Mouse (Mus musculus): ENCODE measurements around the gene Fam189a1. TPM values are rescaled to one million over a fixed set of nuclear protein-coding genes. Genes with fewer than 3 reads are reported as not detected.

The Fam189a1 gene
- polyA plus RNA-seq, 1 experiment from 2014 or later, result 12.6 TPM

DNA sequence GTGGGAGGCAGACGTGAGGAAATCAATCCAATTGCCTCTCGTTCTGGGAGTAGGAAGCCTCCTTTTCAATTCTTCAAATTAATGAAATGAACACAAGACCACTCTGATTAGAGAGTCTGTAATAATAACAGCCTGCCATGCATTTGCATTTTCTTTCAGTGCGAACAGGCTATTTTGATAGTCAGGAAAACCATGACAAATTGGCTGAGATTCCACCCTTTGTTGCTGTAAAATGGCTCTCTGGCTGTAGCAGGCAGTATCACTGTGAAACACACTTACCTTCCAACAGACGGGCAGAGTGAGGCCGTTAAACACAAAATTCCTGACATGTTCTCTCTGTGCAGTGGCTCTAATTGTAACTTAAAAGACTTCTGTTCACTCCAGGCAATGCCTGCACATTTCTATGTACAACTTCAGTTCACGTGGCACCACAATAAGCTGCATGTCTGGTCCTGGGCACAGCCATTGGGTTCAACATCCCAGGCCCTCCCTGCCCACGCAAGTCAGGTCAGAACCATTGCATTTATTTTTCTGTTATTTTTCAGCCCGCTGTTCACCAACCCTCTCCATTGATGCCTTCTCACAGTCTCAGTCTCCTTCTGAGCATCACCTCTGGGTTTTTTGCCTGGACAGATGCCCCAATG is 138.2 kb downstream of the Fam189a1 start:
- no peak overlapping the region for H3K9ac ChIP-seq
- H3K4me3 ChIP-seq, result no peak overlapping the region
- H3K4me2 ChIP-seq, result no peak overlapping the region
- no peaks in the 10 kb centered on the region for H3K27me3 ChIP-seq (replicated peaks)
- no peaks in the 10 kb centered on the region for H3K36me3 ChIP-seq (replicated peaks)
- H3K9me3 ChIP-seq, result no peaks in the 10 kb centered on the region
- peak overlapping the region; percentile 45 for H3K27ac ChIP-seq
- H3K4me1 ChIP-seq, result peaks cover 10% of the 10 kb centered on the region
- peak; percentile 72 for ATAC-seq (replicated peaks)
- 36% methylated on average over 8 of the region's 8 CpGs for WGBS

DNA sequence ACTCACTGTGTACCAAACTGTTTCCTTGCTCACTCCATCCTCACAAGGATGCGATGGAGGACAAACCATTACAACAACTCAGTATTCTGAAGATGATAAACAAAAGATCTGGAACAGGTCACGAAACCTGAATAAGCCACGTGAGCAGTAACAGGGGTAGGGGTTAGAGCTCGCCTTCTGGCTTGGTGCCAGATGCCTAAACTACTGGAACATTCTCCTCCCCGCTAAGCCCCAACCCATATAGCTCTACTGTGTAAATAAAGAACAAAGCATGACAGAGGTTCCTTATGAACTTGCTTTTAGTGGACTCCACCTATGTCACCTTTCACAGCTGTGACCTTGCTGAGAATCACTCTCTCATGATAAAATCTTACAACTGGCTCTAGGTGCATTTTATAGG is 139.0 kb downstream of the Fam189a1 start:
- H3K9ac ChIP-seq, result no peak overlapping the region
- peaks cover 10% of the 10 kb centered on the region for H3K4me1 ChIP-seq
- no peaks in the 10 kb centered on the region for H3K36me3 ChIP-seq (replicated peaks)
- no peak for ATAC-seq (replicated peaks)
- H3K4me3 ChIP-seq, result no peak overlapping the region
- 61% methylated on average over 5 of the region's 5 CpGs for WGBS
- H3K9me3 ChIP-seq, result no peaks in the 10 kb centered on the region
- no peak overlapping the region for H3K27ac ChIP-seq
- no peaks in the 10 kb centered on the region for H3K27me3 ChIP-seq (replicated peaks)
- H3K4me2 ChIP-seq, result no peak overlapping the region

DNA sequence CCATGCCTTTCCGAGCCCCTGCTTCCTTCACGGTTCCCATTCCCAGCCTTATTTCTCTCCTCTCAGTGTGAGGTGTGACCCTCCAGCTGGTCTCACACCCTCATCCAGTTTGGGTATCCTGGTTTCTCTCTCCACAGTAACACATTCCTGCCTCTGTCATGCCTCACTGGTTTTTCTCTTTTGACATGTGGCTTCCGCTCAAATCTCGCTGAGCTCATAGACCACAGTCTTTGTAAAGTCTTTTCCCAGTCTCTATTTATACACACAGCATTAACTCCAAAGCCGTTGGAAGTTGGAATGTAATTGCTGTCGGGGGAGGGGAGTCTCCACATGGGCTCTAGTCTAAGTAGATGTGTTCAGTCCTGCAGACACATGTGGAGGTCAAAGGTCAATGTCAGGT is 145.2 kb downstream of the Fam189a1 start:
- H3K4me3 ChIP-seq, result no peak overlapping the region
- no peak for ATAC-seq (replicated peaks)
- 29% methylated on average over 6 of the region's 6 CpGs for whole genome bisulfite sequencing
- no peak overlapping the region for H3K27ac ChIP-seq
- H3K4me1 ChIP-seq, result peaks cover 7% of the 10 kb centered on the region; the same call in 1 of the 2 replicates
- H3K9me3 ChIP-seq, result no peaks in the 10 kb centered on the region
- H3K27me3 ChIP-seq (replicated peaks), result no peaks in the 10 kb centered on the region
- no peaks in the 10 kb centered on the region for H3K36me3 ChIP-seq (replicated peaks)
- no peak overlapping the region for H3K4me2 ChIP-seq
- H3K9ac ChIP-seq, result no peak overlapping the region

- Histone ChIP-seq H3K4me1 (peaks cover 7% of the 10 kb centered on the region; the same call in 1 of the 2 replicates), H3K36me3 (replicated peaks) (no peaks in the 10 kb centered on the region), H3K27me3 (replicated peaks) (no peaks in the 10 kb centered on the region), H3K9ac (no peak overlapping the region), H3K4me2 (no peak overlapping the region), H3K27ac (no peak overlapping the region), H3K9me3 (no peaks in the 10 kb centered on the region), H3K4me3 (no peak overlapping the region)
- 34% methylated on average over 6 of the region's 6 CpGs for WGBS
- no peak for ATAC-seq (replicated peaks)
These were observed 146.1 kb downstream of the Fam189a1 start for GRCm38 (mm10) chr7:65010275-65010674.

- no peak overlapping the region for H3K9ac ChIP-seq
- WGBS, result 53% methylated on average over 2 of the region's 2 CpGs
- H3K4me1 ChIP-seq, result 0 out of 2 replicates have a peak, but pooled peaks cover 3% of the 10 kb centered on the region
These were observed 150.6 kb downstream of the Fam189a1 start for GRCm38 (mm10) chr7:65005731-65006130.

GRCm38 (mm10) chr7:64999718-65000214 is 156.6 kb downstream of the Fam189a1 start:
- Histone ChIP-seq H3K9me3 (no peaks in the 10 kb centered on the region), H3K4me3 (no peak overlapping the region), H3K4me1 (peaks cover 2% of the 10 kb centered on the region; the same call in 1 of the 2 replicates), H3K4me2 (no peak overlapping the region), H3K27ac (no peak overlapping the region), H3K36me3 (replicated peaks) (no peaks in the 10 kb centered on the region), H3K9ac (no peak overlapping the region), H3K27me3 (replicated peaks) (no peaks in the 10 kb centered on the region)
- WGBS, result 33% methylated on average over 4 of the region's 4 CpGs
- peak; percentile 79 for ATAC-seq (replicated peaks)

More at GRCm38 (mm10) chr7:65005731-65006130, 150.6 kb downstream of the Fam189a1 start:
- no peak overlapping the region for H3K4me2 ChIP-seq
- H3K27ac ChIP-seq, result no peak overlapping the region
- ATAC-seq (replicated peaks), result no peak
- no peaks in the 10 kb centered on the region for H3K27me3 ChIP-seq (replicated peaks)
- no peaks in the 10 kb centered on the region for H3K9me3 ChIP-seq
- H3K4me3 ChIP-seq, result no peak overlapping the region
- no peaks in the 10 kb centered on the region for H3K36me3 ChIP-seq (replicated peaks)

DNA sequence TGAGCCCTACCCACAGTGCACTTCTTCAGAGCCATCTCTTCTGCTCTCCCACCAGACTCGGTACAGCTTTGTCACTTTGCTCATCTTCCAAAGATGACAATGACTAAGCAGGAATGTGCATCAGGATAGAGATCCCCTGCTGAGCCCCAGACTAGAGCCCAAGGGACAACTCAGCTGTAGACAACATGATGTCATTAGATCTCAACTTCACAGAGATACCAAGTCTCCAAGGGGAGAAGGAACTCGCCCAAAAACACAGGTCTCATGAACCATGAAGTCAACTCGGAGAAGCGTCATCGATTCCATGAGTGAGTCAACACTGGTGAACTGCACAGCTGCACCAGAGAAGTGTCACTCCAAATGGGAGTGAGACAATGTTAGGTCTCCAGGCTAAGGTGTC is 158.6 kb downstream of the Fam189a1 start:
- H3K27me3 ChIP-seq (replicated peaks), result no peaks in the 10 kb centered on the region
- peaks cover 2% of the 10 kb centered on the region; the same call in 1 of the 2 replicates for H3K4me1 ChIP-seq
- no peak overlapping the region for H3K9ac ChIP-seq
- ATAC-seq (replicated peaks), result no peak
- WGBS, result 90% methylated on average over 5 of the region's 5 CpGs
- no peak overlapping the region for H3K4me2 ChIP-seq
- H3K36me3 ChIP-seq (replicated peaks), result no peaks in the 10 kb centered on the region
- H3K9me3 ChIP-seq, result no peaks in the 10 kb centered on the region
- no peak overlapping the region for H3K4me3 ChIP-seq
- no peak overlapping the region for H3K27ac ChIP-seq

- Histone ChIP-seq H3K27ac (no peak overlapping the region), H3K4me1 (peaks cover 2% of the 10 kb centered on the region; the same call in 1 of the 2 replicates), H3K9me3 (no peaks in the 10 kb centered on the region), H3K4me2 (no peak overlapping the region), H3K36me3 (replicated peaks) (no peaks in the 10 kb centered on the region), H3K4me3 (no peak overlapping the region), H3K9ac (no peak overlapping the region), H3K27me3 (replicated peaks) (no peaks in the 10 kb centered on the region)
- no peak for ATAC-seq (replicated peaks)
- WGBS, result 49% methylated on average over 8 of the region's 8 CpGs
These were observed 160.4 kb downstream of the Fam189a1 start for GRCm38 (mm10) chr7:64995946-64996444.

GRCm38 (mm10) chr7:64989406-64989805 is 167.0 kb downstream of the Fam189a1 start:
- Histone ChIP-seq H3K36me3 (replicated peaks) (no peaks in the 10 kb centered on the region), H3K9ac (no peak overlapping the region), H3K4me1 (no peaks in the 10 kb centered on the region), H3K9me3 (no peaks in the 10 kb centered on the region), H3K4me2 (no peak overlapping the region), H3K27me3 (replicated peaks) (no peaks in the 10 kb centered on the region), H3K4me3 (no peak overlapping the region), H3K27ac (no peak overlapping the region)
- no peak for ATAC-seq (replicated peaks)
- 79% methylated on average over 4 of the region's 4 CpGs for WGBS

DNA sequence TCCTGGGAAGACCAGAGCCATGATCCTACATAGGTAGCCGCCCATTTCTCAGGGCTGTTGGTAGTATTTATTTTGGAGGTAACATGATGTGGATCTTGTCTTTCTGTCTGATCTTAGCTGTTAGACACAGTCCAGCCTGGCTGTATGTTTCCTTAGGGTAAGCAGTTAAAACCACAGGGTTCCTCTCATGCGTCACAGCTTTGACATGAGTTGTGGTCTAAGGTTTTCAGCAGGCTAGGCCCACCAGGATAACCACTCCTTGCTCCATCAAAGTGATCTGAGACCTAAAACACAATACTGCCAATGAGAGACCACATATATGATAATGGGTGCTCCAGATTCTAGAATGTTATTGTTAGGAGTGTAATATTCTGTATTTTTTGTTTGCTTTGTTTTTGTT is 168.4 kb downstream of the Fam189a1 start:
- WGBS, result 95% methylated on average over 2 of the region's 2 CpGs
- no peak overlapping the region for H3K9ac ChIP-seq
- H3K36me3 ChIP-seq (replicated peaks), result no peaks in the 10 kb centered on the region
- H3K27me3 ChIP-seq (replicated peaks), result no peaks in the 10 kb centered on the region
- H3K9me3 ChIP-seq, result no peaks in the 10 kb centered on the region
- no peaks in the 10 kb centered on the region for H3K4me1 ChIP-seq
- H3K4me2 ChIP-seq, result no peak overlapping the region
- H3K4me3 ChIP-seq, result no peak overlapping the region
- no peak for ATAC-seq (replicated peaks)
- H3K27ac ChIP-seq, result no peak overlapping the region

DNA sequence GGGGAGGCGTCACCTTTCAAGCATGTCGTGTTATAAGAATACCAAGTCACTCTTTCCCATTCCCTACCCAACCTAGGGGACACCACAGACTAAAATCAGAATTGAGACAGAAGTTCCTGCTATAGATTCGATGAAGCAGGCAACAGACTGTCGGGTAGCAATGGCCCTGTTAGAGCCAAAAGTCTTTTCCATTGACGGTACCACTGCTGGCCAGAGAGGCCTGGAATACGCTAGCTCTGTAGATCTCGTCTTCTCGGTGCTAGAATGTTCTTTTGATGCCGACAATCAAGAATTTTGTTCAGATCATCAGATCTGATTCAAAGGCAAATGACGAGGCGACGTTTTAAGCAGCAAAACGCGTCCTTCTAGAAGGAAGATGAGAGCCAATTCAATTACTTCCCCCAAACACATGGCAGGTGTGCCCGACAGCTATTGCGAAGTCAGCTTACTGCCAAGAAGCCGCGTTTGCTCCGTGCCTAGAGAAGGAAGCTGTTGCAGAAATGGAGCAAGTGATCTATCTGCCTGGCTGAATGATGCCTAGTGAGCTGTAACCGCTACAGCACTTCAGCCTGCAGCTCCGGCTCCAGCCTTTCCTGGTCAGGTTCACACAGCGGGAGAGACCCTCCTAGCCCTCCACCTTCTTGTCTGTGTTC is 171.8 kb downstream of the Fam189a1 start:
- Histone ChIP-seq H3K9ac (no peak overlapping the region), H3K4me1 (no peaks in the 10 kb centered on the region), H3K4me3 (no peak overlapping the region), H3K27me3 (replicated peaks) (no peaks in the 10 kb centered on the region), H3K9me3 (no peaks in the 10 kb centered on the region), H3K36me3 (replicated peaks) (no peaks in the 10 kb centered on the region), H3K4me2 (no peak overlapping the region), H3K27ac (no peak overlapping the region)
- 84% methylated on average over 22 of the region's 22 CpGs for WGBS
- ATAC-seq (replicated peaks), result no peak

DNA sequence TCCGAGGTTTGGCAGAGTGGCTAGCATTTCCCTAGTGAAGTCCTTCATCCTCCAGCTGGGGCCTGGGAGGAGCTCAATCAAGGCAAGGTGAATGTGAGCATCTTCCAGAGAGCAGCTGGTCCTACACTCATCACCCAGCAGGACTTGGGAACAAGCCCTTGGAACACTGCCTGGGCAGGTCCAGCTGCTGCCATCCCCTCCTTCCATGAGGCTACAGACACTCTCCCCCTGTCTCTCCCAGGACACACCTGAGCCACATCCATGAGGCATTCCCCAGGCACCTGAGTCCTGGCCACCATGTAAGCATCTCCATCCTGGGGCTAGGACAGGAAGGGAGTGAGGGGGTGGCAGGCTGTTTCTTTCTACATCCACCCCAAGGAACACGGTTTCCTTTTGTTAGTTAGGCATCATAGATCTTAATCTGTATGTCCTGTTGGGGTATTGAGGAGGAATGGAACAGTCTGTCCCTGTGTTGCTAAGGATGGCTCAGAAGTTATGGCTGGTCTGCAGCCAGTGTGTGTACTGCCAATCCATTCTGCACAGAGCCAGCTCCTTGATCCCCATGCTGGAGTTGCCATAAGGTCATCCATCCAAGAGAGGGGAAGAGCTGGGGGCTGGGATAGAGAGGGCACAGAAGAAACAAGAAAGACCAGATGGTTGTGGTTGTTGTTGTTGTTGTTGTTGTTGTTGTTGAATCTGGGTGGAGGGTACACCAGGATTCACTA is 174.7 kb downstream of the Fam189a1 start:
- H3K27me3 ChIP-seq (replicated peaks), result no peaks in the 10 kb centered on the region
- H3K4me2 ChIP-seq, result no peak overlapping the region
- H3K4me3 ChIP-seq, result no peak overlapping the region
- ATAC-seq (replicated peaks), result peak; percentile 17; the same call in 1 of the 2 replicates
- no peaks in the 10 kb centered on the region for H3K36me3 ChIP-seq (replicated peaks)
- no peak overlapping the region for H3K9ac ChIP-seq
- WGBS, result 66% methylated on average over 2 of the region's 2 CpGs
- no peaks in the 10 kb centered on the region for H3K9me3 ChIP-seq
- no peaks in the 10 kb centered on the region for H3K4me1 ChIP-seq
- H3K27ac ChIP-seq, result no peak overlapping the region

Data from midbrain, embryonic 15.5 days (tissue).